Mouse (Mus musculus): Measurements from ENCODE around the gene Lrrc56. TPM values are rescaled to one million over a fixed set of nuclear protein-coding genes. Genes with fewer than 3 reads are reported as not detected.

Gene Lrrc56
- polyA plus RNA-seq, 1 experiment from 2014 or later, result 8.0 TPM

GRCm38 (mm10) chr7:141220377-141220776 is 26.4 kb downstream of the Lrrc56 start:
- Histone ChIP-seq H3K4me2 (peak overlapping the region; percentile 82), H3K4me1 (peaks cover 64% of the 10 kb centered on the region), H3K9ac (no peak overlapping the region), H3K4me3 (peak overlapping the region; percentile 67), H3K27me3 (no peaks in the 10 kb centered on the region), H3K36me3 (peaks cover 12% of the 10 kb centered on the region; the same call in 1 of the 2 replicates), H3K27ac (0 out of 2 replicates have a peak overlapping the region, but pooled peaks have one; percentile 88), H3K9me3 (no peaks in the 10 kb centered on the region)
- ATAC-seq (ENCODE audit: insufficient number of reproducible peaks, low FRiP score, low TSS enrichment, low read depth), result no peak
- 66% methylated on average over 1 of the region's 1 CpGs for WGBS

DNA sequence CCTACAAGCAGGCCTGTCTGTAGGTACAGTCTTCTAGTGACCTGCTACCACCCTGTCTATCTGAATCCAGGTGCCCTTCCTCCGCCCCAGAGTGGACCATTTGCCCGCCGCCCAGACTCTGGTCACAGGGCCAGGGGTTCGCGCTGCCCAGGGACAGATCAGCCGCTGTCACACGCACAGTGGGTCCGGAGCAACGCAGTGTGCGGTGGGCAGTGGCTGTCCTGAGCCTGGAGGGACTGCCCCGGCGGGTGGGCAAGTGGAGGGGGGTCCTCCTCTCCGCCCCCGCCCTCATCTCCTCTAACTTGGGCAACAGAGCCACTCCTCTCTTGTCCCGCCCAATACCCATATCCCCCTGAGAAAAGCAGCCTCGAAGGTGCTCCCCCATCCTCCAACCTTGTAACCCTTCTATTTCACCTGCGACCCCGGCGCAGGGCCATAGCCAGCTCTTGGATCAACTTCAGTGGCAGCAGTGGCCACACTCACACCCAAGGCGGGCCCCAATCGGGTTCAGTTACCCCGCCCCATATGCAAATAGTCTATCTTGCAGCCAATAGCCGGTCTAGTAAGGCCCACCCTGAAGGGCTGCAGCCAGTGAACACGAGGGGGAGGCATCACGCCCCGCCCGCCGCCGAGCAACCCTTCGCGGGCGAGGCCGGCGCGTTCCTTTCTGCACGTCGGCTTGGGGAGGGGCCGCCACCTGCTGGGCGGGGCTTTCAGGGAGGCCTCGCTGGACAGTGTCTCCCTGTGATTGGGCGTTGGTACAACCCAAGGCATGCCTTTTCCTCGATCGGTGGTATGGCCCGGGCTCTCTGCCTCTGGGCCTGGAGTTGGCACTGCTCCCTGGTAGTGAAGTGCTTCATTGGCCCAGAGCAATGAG is 27.5 kb downstream of the Lrrc56 start:
- H3K9ac ChIP-seq, result peak overlapping the region; percentile 74
- H3K9me3 ChIP-seq, result no peaks in the 10 kb centered on the region
- H3K4me2 ChIP-seq, result peak overlapping the region; percentile 82
- peak overlapping the region; percentile 90 for H3K27ac ChIP-seq
- no peaks in the 10 kb centered on the region for H3K27me3 ChIP-seq
- WGBS, result 3% methylated on average over 44 of the region's 44 CpGs
- H3K4me3 ChIP-seq, result peak overlapping the region; percentile 67
- peak; percentile 97 for ATAC-seq (ENCODE audit: insufficient number of reproducible peaks, low FRiP score, low TSS enrichment, low read depth)
- peaks cover 12% of the 10 kb centered on the region; the same call in 1 of the 2 replicates for H3K36me3 ChIP-seq
- peaks cover 55% of the 10 kb centered on the region for H3K4me1 ChIP-seq

GRCm38 (mm10) chr7:141222126-141222467 is 28.1 kb downstream of the Lrrc56 start:
- H3K36me3 ChIP-seq, result peaks cover 12% of the 10 kb centered on the region; the same call in 1 of the 2 replicates
- 0 out of 2 replicates have a peak overlapping the region, but pooled peaks have one; percentile 20 for H3K9ac ChIP-seq
- peak overlapping the region; percentile 90 for H3K27ac ChIP-seq
- H3K4me2 ChIP-seq, result peak overlapping the region; percentile 82
- WGBS, result 4% methylated on average over 8 of the region's 8 CpGs
- peak overlapping the region; percentile 67 for H3K4me3 ChIP-seq
- ATAC-seq (ENCODE audit: insufficient number of reproducible peaks, low FRiP score, low TSS enrichment, low read depth), result no peak
- H3K4me1 ChIP-seq, result peaks cover 48% of the 10 kb centered on the region
- no peaks in the 10 kb centered on the region for H3K27me3 ChIP-seq
- H3K9me3 ChIP-seq, result no peaks in the 10 kb centered on the region

- peaks cover 44% of the 10 kb centered on the region for H3K4me1 ChIP-seq
- no peaks in the 10 kb centered on the region for H3K27me3 ChIP-seq
- no peak overlapping the region for H3K4me3 ChIP-seq
- no peak for ATAC-seq (ENCODE audit: insufficient number of reproducible peaks, low FRiP score, low TSS enrichment, low read depth)
- H3K9me3 ChIP-seq, result no peaks in the 10 kb centered on the region
- H3K4me2 ChIP-seq, result peak overlapping the region; percentile 82; the same call in 1 of the 2 replicates
- 77% methylated on average over 4 of the region's 4 CpGs for WGBS
- peak overlapping the region; percentile 90 for H3K27ac ChIP-seq
- H3K36me3 ChIP-seq, result peaks cover 12% of the 10 kb centered on the region; the same call in 1 of the 2 replicates
- H3K9ac ChIP-seq, result no peak overlapping the region
Observed at GRCm38 (mm10) chr7:141222696-141223215, 28.8 kb downstream of the Lrrc56 start.

DNA sequence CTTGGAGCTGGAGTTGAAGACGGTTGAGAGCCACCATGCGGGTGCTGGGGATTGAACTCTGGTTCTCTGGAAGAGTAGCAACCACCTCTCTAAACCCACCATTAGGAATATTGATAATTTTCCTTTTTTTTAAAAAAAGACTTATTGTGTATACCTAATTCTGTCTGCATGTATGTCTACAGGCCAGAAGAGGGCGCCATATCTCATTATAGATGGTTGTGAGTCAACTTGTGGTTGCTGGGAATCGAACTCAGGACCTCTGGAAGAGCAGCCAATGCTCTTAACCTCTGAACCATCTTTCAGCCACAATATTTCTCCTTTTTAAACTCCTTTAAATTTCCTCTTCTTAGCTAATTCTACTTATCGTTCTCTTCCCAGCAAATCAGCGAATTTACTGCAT is 32.6 kb downstream of the Lrrc56 start:
- no peak overlapping the region for H3K9ac ChIP-seq
- H3K36me3 ChIP-seq, result peaks cover 8% of the 10 kb centered on the region
- no peak overlapping the region for H3K4me3 ChIP-seq
- H3K9me3 ChIP-seq, result no peaks in the 10 kb centered on the region
- H3K27ac ChIP-seq, result no peak overlapping the region
- no peaks in the 10 kb centered on the region for H3K27me3 ChIP-seq
- peaks cover 36% of the 10 kb centered on the region for H3K4me1 ChIP-seq
- H3K4me2 ChIP-seq, result no peak overlapping the region
- no peak for ATAC-seq (ENCODE audit: insufficient number of reproducible peaks, low FRiP score, low TSS enrichment, low read depth)
- WGBS, result 81% methylated on average over 6 of the region's 6 CpGs

GRCm38 (mm10) chr7:141227796-141228195 is 33.8 kb downstream of the Lrrc56 start:
- no peak overlapping the region for H3K9ac ChIP-seq
- H3K4me1 ChIP-seq, result peaks cover 25% of the 10 kb centered on the region
- peak overlapping the region; percentile 71; the same call in 1 of the 2 replicates for H3K4me2 ChIP-seq
- H3K27ac ChIP-seq, result 0 out of 2 replicates have a peak overlapping the region, but pooled peaks have one; percentile 96
- ATAC-seq (ENCODE audit: insufficient number of reproducible peaks, low FRiP score, low TSS enrichment, low read depth), result 0 out of 2 replicates have a peak, but pooled peaks have one; percentile 2
- H3K27me3 ChIP-seq, result no peaks in the 10 kb centered on the region
- no peaks in the 10 kb centered on the region for H3K9me3 ChIP-seq
- H3K4me3 ChIP-seq, result peak overlapping the region; percentile 100; the same call in 1 of the 2 replicates
- WGBS, result 79% methylated on average over 4 of the region's 4 CpGs
- peaks cover 21% of the 10 kb centered on the region for H3K36me3 ChIP-seq

DNA sequence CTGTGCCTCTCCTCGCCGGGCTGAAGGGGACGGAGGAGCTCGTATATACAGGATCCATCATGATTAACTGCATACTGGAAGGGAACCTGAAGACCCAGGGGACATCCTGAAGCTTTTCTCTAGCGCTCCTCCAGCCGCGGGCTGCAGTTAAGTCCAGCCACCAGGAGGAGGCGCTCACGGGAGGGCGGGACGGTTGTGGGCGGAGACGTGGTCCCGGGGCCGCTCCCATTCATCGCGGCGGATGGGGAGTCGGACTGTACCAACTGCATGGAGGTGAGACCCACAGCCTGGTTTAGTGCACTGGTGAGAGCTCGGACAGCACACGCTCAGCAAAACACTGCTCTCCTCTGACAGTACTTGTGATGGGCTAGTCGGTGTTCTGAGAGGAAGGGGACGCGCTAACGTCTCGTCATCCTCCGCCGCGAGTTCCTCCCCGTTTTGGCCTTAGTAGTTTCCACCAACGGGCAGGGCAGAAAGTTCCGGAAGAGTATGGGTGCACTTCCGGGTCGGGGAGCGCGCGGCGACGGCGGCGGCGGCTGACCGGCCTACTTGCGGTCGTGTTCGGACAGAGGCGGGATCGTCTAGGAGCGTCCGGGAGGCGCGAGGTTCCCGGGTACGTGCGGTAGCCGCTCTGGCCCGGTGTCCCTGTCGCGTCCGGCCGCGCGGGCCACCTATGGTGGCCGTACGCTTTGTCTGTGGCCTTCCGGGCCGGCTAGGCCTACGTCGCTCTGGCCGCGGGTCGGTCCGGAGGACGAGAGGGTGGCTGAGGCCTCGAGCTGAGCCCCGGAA is 34.5 kb downstream of the Lrrc56 start, which contains the start of gene Phrf1:
Gene Phrf1 (plus strand): TSS at position 506 of the 789 bp plus-strand sequence.
- under 1% methylated on average over 76 of the region's 76 CpGs for WGBS
- H3K9me3 ChIP-seq, result no peaks in the 10 kb centered on the region

DNA sequence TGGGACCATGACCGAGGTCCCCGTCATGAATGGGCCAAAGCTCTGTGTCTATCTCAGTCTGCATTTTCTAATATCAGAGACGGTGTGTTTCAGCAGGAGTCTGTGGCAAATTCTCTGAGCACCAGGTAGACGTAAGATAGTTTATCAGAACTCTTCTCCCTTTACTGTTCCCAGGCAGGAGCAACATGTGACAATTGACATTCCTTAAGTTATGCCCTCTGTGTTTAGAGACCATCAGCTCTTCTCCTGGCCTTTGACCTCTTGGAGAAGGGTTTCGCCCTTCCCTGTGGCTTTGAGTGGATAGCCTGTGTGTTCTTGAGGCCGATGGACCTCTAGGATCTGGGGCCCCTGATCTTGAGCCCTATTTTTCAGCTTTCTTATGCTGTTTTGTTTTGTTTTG is 35.7 kb downstream of the Lrrc56 start:
- 58% methylated on average over 6 of the region's 6 CpGs for WGBS
- no peak for ATAC-seq (ENCODE audit: insufficient number of reproducible peaks, low FRiP score, low TSS enrichment, low read depth)
- Histone ChIP-seq H3K9me3 (no peaks in the 10 kb centered on the region), H3K4me3 (peak overlapping the region; percentile 100), H3K4me1 (peaks cover 22% of the 10 kb centered on the region), H3K27me3 (no peaks in the 10 kb centered on the region), H3K27ac (no peak overlapping the region), H3K4me2 (peak overlapping the region; percentile 71), H3K9ac (peak overlapping the region; percentile 97), H3K36me3 (peaks cover 40% of the 10 kb centered on the region)

More for the DNA sequence above, 34.5 kb downstream of the Lrrc56 start, which contains the start of gene Phrf1:
- Histone ChIP-seq H3K9ac (peak within 1 kb of the TSS; percentile 97), H3K4me1 (peaks cover 22% of the 10 kb centered on the region), H3K4me3 (peak within 1 kb of the TSS; percentile 100), H3K27ac (peak within 1 kb of the TSS; percentile 96), H3K27me3 (no peaks in the 10 kb centered on the region), H3K36me3 (peaks cover 28% of the 10 kb centered on the region), H3K4me2 (peak within 1 kb of the TSS; percentile 71)
- ATAC-seq (ENCODE audit: insufficient number of reproducible peaks, low FRiP score, low TSS enrichment, low read depth), result peak; percentile 86

DNA sequence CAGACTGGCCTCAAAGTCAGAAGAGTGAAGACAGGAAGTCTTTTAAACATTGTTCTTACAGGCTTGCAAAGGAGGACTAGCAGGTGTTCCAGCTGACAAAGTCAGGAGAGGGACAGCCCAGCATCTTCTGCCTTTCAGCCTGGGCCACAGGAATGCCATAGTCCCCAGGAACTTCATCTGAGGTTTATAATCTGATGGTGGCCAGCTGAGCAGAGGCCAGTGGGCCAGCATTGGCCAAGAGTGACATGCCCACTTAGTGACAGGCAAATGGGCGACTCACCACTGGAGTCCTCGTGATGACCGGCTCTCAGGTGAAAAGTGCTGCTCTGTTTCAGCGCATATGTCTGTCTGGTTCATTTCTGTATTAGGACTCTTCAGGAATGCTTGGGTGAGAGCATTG is 36.6 kb downstream of the Lrrc56 start:
- no peaks in the 10 kb centered on the region for H3K9me3 ChIP-seq
- H3K9ac ChIP-seq, result no peak overlapping the region
- no peak overlapping the region for H3K4me3 ChIP-seq
- no peak overlapping the region for H3K27ac ChIP-seq
- WGBS, result 95% methylated on average over 4 of the region's 4 CpGs
- peaks cover 22% of the 10 kb centered on the region for H3K4me1 ChIP-seq
- no peak overlapping the region for H3K4me2 ChIP-seq
- H3K27me3 ChIP-seq, result no peaks in the 10 kb centered on the region
- ATAC-seq (ENCODE audit: insufficient number of reproducible peaks, low FRiP score, low TSS enrichment, low read depth), result no peak
- H3K36me3 ChIP-seq, result peaks cover 49% of the 10 kb centered on the region

- WGBS, result 92% methylated on average over 3 of the region's 3 CpGs
- H3K36me3 ChIP-seq, result peaks cover 54% of the 10 kb centered on the region
- ATAC-seq (ENCODE audit: insufficient number of reproducible peaks, low FRiP score, low TSS enrichment, low read depth), result no peak
Observed at GRCm38 (mm10) chr7:141231111-141231510, 37.2 kb downstream of the Lrrc56 start.

DNA sequence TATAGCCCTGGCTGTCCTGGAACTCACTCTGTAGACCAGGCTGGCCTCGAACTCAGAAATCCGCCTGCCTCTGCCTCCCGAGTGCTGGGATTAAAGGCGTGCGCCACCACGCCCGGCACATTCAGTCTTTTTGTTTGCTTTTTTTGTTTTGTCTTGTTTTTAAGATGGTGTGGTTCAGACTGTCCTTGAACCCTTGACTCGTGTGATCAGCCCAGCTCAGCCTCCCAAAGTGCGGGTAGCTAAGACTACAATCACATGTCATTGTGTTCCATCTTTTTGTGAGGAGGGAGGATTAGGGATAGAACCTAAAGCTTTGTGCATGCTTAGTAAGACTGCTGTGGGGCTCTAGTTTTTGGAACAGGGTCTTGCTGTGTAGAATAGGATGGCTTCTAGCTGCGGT is 37.6 kb downstream of the Lrrc56 start:
- Histone ChIP-seq H3K4me1 (peaks cover 22% of the 10 kb centered on the region), H3K9ac (no peak overlapping the region), H3K4me3 (no peak overlapping the region), H3K27ac (no peak overlapping the region), H3K9me3 (no peaks in the 10 kb centered on the region), H3K27me3 (no peaks in the 10 kb centered on the region), H3K36me3 (peaks cover 57% of the 10 kb centered on the region), H3K4me2 (no peak overlapping the region)
- 96% methylated on average over 10 of the region's 10 CpGs for WGBS
- ATAC-seq (ENCODE audit: insufficient number of reproducible peaks, low FRiP score, low TSS enrichment, low read depth), result no peak

More at GRCm38 (mm10) chr7:141231111-141231510, 37.2 kb downstream of the Lrrc56 start:
- Histone ChIP-seq H3K9me3 (no peaks in the 10 kb centered on the region), H3K9ac (no peak overlapping the region), H3K27me3 (no peaks in the 10 kb centered on the region), H3K4me1 (peaks cover 22% of the 10 kb centered on the region), H3K4me3 (no peak overlapping the region), H3K4me2 (no peak overlapping the region), H3K27ac (no peak overlapping the region)
